Mouse (Mus musculus): ENCODE results near the gene Taf1b.
"Not testable (repeated sequence)": the region's sequence is repeated elsewhere in the genome, so short reads cannot be mapped to it uniquely, and the experiment has no call there.

The Taf1b gene

GRCm38 (mm10) chr12:24498150-24498840, at the start of gene Taf1b:
Gene Taf1b (plus strand): TSS chr12:24498359.
- peak; percentile 88 for DNase-seq (ENCODE audit: low spot score)

- no peak for DNase-seq (ENCODE audit: low spot score)
These were observed 37.8 kb upstream of the Taf1b start for GRCm38 (mm10) chr12:24460406-24460805.

- DNase-seq (ENCODE audit: low spot score) = peak; percentile 20
These were observed 36.0 kb upstream of the Taf1b start for GRCm38 (mm10) chr12:24462121-24462520.

GRCm38 (mm10) chr12:24463490-24463889, 34.7 kb upstream of the Taf1b start:
- not testable (repeated sequence) for DNase-seq (ENCODE audit: low spot score)

GRCm38 (mm10) chr12:24468966-24469365, 29.2 kb upstream of the Taf1b start:
- no peak for DNase-seq (ENCODE audit: low spot score)

DNA sequence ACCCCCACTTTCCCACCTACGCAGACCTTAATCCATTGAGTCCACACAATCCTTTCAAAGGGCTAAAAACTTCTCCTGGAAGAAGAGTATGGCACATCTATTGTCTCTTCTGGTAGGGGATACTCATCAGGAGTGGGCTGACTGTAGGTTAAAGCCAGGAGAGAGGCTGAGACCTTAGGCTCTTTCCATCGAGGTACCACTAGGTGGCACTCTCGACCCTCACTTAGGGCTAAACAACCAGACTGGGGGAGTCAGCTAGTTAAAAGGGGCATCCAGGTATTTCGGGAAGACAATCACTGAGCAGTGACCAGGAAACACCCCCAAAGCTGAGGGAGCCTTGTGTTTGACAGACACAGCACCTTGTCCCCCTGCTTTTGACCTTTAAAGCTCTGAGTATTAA, 27.2 kb upstream of the Taf1b start:
- DNase-seq (ENCODE audit: low spot score) = peak; percentile 79

- no peak for DNase-seq (ENCODE audit: low spot score)
These were observed 24.9 kb upstream of the Taf1b start for GRCm38 (mm10) chr12:24473221-24473620.

GRCm38 (mm10) chr12:24484930-24485329, 13.2 kb upstream of the Taf1b start:
- no peak for DNase-seq (ENCODE audit: low spot score)

GRCm38 (mm10) chr12:24486882-24487281, 11.3 kb upstream of the Taf1b start:
- no peak for DNase-seq (ENCODE audit: low spot score)

DNA sequence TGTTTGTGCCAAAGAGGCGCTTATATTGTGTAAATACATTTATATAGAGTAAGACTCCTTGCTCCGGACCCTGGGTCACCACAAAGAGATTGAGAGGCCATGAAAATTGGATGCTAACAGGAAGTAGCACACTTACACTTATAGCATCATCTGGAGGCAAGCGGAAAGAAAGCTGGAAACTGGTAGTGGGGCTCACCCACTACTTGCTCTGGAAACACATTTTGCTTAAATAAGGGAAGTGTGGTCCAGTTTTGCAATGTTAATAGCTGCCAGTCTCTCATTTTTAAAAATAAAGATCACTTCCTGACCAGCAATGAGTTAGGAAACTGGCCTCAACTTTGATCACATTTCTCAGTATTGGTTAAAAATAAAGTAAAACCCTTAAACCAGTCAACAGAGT, 5.7 kb upstream of the Taf1b start:
- not testable (repeated sequence) for DNase-seq (ENCODE audit: low spot score)

DNA sequence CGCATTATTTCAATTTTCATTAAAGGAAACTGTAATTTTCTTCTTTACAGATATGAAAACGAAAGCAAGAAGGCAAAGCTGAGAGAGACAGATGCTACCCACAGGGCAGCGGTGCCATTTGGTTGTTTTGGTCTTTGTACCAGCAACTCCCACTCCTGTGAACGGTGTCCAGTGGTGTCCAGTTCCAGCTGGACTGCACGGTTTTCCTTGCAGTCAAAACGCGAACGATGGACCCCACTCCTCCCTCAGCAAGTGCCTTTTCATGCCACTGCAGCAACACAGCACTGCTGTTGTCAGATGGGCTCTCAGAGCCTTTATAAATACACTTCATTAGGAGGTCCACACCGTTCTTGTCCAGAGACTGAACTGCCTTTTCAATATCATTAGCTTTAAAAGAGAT, 5.1 kb upstream of the Taf1b start:
- DNase-seq (ENCODE audit: low spot score) = no peak

- DNase-seq (ENCODE audit: low spot score) = no peak
These were observed 4.7 kb upstream of the Taf1b start for GRCm38 (mm10) chr12:24493412-24493811.

- DNase-seq (ENCODE audit: low spot score) = not testable (repeated sequence)
These were observed 3.4 kb upstream of the Taf1b start for GRCm38 (mm10) chr12:24494791-24495190.

GRCm38 (mm10) chr12:24498841-24499485, 804 bp downstream of the Taf1b start:
- DNase-seq (ENCODE audit: low spot score) = not testable (repeated sequence)

- no peak for DNase-seq (ENCODE audit: low spot score)
These were observed 19.0 kb downstream of the Taf1b start for GRCm38 (mm10) chr12:24517118-24517517.

DNA sequence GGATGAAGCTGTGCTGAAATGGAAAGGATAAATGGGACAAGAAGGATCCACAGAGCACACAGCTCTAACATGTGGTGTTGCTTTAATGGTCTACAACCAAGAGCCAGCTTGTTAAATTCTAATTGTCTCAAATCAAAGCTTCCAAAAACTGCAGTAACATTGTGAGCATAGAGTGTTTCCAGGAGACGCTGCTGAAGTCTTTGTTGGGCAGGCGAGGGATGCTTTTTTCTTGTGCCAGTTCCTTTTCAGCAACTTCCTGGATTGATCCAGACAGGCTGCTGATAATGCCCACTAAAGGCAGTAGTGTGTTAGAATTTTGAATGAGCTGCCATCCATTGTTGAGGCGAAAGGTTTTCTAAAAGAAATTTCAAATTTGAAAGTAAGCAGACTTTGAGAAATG, 22.9 kb downstream of the Taf1b start:
- no peak for DNase-seq (ENCODE audit: low spot score)

DNA sequence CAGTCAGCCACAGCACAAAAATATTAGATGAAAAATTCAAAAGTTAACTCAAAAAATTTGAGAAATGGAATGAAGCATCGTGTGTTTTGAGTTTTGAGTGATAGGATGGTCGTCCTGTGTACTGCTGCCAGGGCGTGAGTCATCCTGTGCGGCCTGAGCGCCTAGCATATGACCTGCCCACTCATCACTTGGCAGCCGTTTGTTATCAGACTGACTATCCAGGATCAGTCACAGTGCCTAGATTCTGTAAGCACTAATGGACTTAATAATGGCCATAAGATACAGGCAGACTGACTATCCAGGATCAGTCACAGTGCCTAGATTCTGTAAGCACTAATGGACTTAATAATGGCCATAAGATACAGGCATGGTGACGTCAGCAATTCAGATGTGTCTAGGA, 26.9 kb downstream of the Taf1b start:
- DNase-seq (ENCODE audit: low spot score) = not testable (repeated sequence)

GRCm38 (mm10) chr12:24536390-24536789, 38.2 kb downstream of the Taf1b start:
- DNase-seq (ENCODE audit: low spot score) = no peak

DNA sequence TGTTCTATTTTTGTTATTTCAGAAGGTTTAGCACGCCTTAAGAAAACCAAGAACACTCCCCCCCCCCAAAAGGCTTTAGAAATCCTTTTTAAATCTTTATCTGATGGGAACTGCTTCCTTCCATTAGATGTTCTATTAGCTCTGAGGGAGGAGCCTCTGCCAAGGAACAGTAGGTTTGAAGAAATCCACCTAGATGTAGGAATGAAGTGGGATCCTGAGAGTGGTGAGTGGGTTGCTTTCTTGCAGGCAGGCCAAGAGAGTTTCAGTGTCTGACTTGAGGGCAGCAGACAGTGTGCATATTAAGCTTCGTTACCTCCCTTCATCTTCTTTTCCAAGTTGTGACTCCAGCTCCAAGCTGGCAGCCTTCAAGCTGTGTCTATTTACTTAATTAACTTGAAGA, 39.0 kb downstream of the Taf1b start:
- no peak for DNase-seq (ENCODE audit: low spot score)

DNA sequence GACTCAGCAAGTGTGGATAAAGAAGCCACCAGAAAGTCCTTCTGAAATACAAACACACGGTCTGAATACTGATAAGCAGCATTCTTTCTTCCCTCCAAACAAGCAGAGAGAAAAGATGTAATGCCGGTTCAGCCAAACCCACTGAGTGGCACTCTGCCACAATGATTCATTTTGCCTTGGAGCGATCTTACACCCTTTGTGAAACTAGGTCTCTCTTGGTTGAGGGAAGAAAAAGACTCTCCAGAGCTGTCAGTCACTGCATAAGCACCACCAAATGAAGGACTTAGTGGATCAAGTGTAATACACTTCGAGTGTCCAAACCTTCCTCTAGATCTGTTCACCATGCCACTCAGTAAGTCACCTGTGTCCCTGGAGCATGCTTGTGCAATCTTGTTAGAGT, 39.8 kb downstream of the Taf1b start:
- no peak for DNase-seq (ENCODE audit: low spot score)

DNA sequence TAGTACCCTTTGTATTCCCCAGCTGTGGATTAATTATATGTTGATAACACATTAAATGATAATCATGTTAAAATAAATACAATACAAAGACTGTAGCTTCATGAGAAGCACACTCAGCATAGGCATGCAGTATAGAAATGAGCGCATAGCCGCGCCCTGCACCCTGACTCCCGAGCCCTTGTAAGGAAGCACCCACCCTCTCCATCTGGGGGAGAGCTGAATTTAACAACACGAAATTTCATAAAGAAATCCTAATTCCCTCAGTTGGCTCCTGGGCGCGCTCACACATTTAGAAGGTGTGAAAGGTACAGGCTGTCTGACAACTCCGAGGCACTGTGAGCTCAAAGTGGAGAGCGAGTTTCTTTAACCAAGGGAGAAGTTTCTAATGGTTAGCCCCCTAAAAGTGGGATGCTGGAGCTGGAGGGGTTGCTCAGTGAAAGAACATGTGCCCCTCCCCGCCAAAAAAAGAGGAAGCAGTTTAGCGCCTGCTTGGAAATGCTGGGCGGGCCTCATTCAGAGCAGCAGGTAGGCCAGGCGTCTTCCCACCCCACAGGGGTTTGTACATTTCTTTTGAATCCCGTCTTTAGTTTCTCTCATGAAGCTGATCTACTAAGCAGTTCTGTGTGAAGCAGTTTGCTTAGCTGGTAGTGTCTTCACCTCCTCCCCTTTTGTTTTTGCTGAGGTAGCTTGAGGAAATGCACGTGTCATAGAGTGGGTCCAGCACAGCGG, 43.4 kb downstream of the Taf1b start:
- no peak for DNase-seq (ENCODE audit: low spot score)

DNA sequence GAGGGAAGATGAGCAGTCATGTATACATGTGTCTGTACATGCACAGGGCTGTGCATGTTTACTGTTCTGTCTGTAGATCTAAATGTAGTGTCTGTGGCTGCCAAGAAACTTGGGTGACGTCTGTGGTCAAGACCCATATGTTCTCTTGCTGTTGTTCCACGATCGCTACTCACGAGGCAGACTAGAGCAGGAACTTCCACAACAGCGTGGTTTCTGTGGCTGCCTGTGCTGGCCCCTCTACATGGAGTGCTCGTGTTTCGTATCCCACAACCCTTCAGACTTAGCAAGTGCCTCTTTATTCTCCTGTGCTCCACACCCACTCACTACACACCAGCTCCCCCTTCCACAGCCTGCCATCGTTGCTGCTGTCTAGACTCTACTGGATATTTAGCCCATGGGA, 49.5 kb downstream of the Taf1b start:
- DNase-seq (ENCODE audit: low spot score) = no peak

GRCm38 (mm10) chr12:24548885-24549284, 50.7 kb downstream of the Taf1b start:
- DNase-seq (ENCODE audit: low spot score) = no peak
